23 mouse cellular contexts compared by ENCODE assay signal in genomic region chr19:10185876-10186275, GRCm38 (mm10). TPM values are rescaled to one million over a fixed set of nuclear protein-coding genes. Genes with fewer than 3 reads are reported as not detected.
DNase-seq lines count a peak whose midpoint lies in the region; ATAC-seq and TF ChIP-seq lines count a peak whose summit lies in the region.
"Had no signal": no experiment of that assay in that cellular context is flagged by ENCODE, and none has a peak within 500 bp of the region (broad histone marks: within the 10 kb centered on the region; RNA-seq: fewer than 3 reads in every experiment).

No protein-coding gene starts in this region.

- 96% methylated on average over 3 of the region's 3 CpGs for WGBS in forebrain, embryonic 12.5 days
- WGBS in forebrain, embryonic 11.5 days, result 91% methylated on average over 3 of the region's 3 CpGs
- WGBS in hindbrain, embryonic 15.5 days, result 90% methylated on average over 3 of the region's 3 CpGs
- 95% methylated on average over 3 of the region's 3 CpGs for WGBS in hindbrain, embryonic 12.5 days
- 92% methylated on average over 3 of the region's 3 CpGs for WGBS in midbrain, embryonic 14.5 days
- WGBS in midbrain, embryonic 11.5 days, result 94% methylated on average over 3 of the region's 3 CpGs
- WGBS in intestine, postnatal 0 days, result 89% methylated on average over 3 of the region's 3 CpGs

- peaks cover 60% of the 10 kb centered on the region for H3K36me3 ChIP-seq in forebrain, embryonic 12.5 days (replicated peaks)
- H3K36me3 ChIP-seq in forebrain, embryonic 11.5 days (ENCODE audit: control insufficient read depth, insufficient read depth, low read length), result peaks cover 29% of the 10 kb centered on the region
- H3K36me3 ChIP-seq in hindbrain, embryonic 15.5 days, result peaks cover 50% of the 10 kb centered on the region
- H3K36me3 ChIP-seq in hindbrain, embryonic 12.5 days, result peaks cover 59% of the 10 kb centered on the region
- H3K36me3 ChIP-seq in midbrain, embryonic 14.5 days (ENCODE audit: control insufficient read depth, insufficient read depth, low read length), result peaks cover 59% of the 10 kb centered on the region
- H3K36me3 ChIP-seq in midbrain, embryonic 11.5 days (ENCODE audit: control insufficient read depth, insufficient read depth, low read length), result peaks cover 37% of the 10 kb centered on the region
- peaks cover 30% of the 10 kb centered on the region; the same call in 1 of the 2 replicates for H3K36me3 ChIP-seq in intestine, postnatal 0 days (ENCODE audit: control insufficient read depth, insufficient read depth)

- no peak overlapping the region for H3K9ac ChIP-seq in forebrain, embryonic 12.5 days
- no peak overlapping the region for H3K9ac ChIP-seq in forebrain, embryonic 11.5 days (ENCODE audit: low read length)
- no peak overlapping the region for H3K9ac ChIP-seq in hindbrain, embryonic 15.5 days
- H3K9ac ChIP-seq in hindbrain, embryonic 12.5 days, result no peak overlapping the region
- H3K9ac ChIP-seq in midbrain, embryonic 14.5 days (replicated peaks; ENCODE audit: low read length), result no peak overlapping the region; the same call in 1 of the 2 replicates
- no peak overlapping the region for H3K9ac ChIP-seq in midbrain, embryonic 11.5 days (ENCODE audit: low read length)
- no peak overlapping the region for H3K9ac ChIP-seq in intestine, postnatal 0 days (ENCODE audit: low read depth, low read length)
- H3K9ac ChIP-seq: heart, embryonic 12.5 days; liver, embryonic 13.5 days had no signal

- H3K4me1 ChIP-seq in forebrain, embryonic 12.5 days, result peaks cover 36% of the 10 kb centered on the region
- peaks cover 14% of the 10 kb centered on the region; the same call in 1 of the 2 replicates for H3K4me1 ChIP-seq in forebrain, embryonic 11.5 days (replicated peaks; ENCODE audit: control insufficient read depth, insufficient read depth, low read length)
- H3K4me1 ChIP-seq in hindbrain, embryonic 15.5 days (replicated peaks), result peaks cover 62% of the 10 kb centered on the region
- peaks cover 34% of the 10 kb centered on the region for H3K4me1 ChIP-seq in hindbrain, embryonic 12.5 days
- peaks cover 16% of the 10 kb centered on the region for H3K4me1 ChIP-seq in midbrain, embryonic 14.5 days (ENCODE audit: control insufficient read depth, insufficient read depth, low read length)
- H3K4me1 ChIP-seq in midbrain, embryonic 11.5 days (ENCODE audit: control insufficient read depth, insufficient read depth, low read length), result peaks cover 12% of the 10 kb centered on the region
- no peaks in the 10 kb centered on the region; the same call in 1 of the 2 replicates for H3K4me1 ChIP-seq in intestine, postnatal 0 days (replicated peaks; ENCODE audit: control insufficient read depth, insufficient read depth, low read length)

- no peak for ATAC-seq in forebrain, embryonic 12.5 days (ENCODE audit: low FRiP score)
- ATAC-seq in forebrain, embryonic 11.5 days (replicated peaks; ENCODE audit: low FRiP score), result no peak
- no peak for ATAC-seq in hindbrain, embryonic 15.5 days (ENCODE audit: low FRiP score, low read depth)
- ATAC-seq in hindbrain, embryonic 12.5 days (ENCODE audit: low FRiP score), result no peak
- ATAC-seq in midbrain, embryonic 14.5 days (ENCODE audit: low FRiP score, low TSS enrichment), result no peak
- no peak for ATAC-seq in midbrain, embryonic 11.5 days (ENCODE audit: low FRiP score)
- ATAC-seq in intestine, postnatal 0 days, result no peak
- ATAC-seq: hindbrain, postnatal 0 days had no signal

- H3K27me3 ChIP-seq in forebrain, embryonic 12.5 days, result no peaks in the 10 kb centered on the region
- no peaks in the 10 kb centered on the region for H3K27me3 ChIP-seq in forebrain, embryonic 11.5 days (ENCODE audit: control insufficient read depth, insufficient read depth, low read length)
- H3K27me3 ChIP-seq in hindbrain, embryonic 15.5 days, result no peaks in the 10 kb centered on the region
- H3K27me3 ChIP-seq in hindbrain, embryonic 12.5 days, result no peaks in the 10 kb centered on the region
- H3K27me3 ChIP-seq in midbrain, embryonic 14.5 days (ENCODE audit: control insufficient read depth, insufficient read depth, low read length), result no peaks in the 10 kb centered on the region
- H3K27me3 ChIP-seq in midbrain, embryonic 11.5 days (ENCODE audit: control insufficient read depth, insufficient read depth, low read length), result no peaks in the 10 kb centered on the region
- H3K27me3 ChIP-seq in intestine, postnatal 0 days (replicated peaks; ENCODE audit: control insufficient read depth, insufficient read depth, low read length), result no peaks in the 10 kb centered on the region
- H3K27me3 ChIP-seq: heart, embryonic 12.5 days; liver, embryonic 13.5 days had no signal

- no peaks in the 10 kb centered on the region for H3K9me3 ChIP-seq in forebrain, embryonic 12.5 days
- H3K9me3 ChIP-seq in forebrain, embryonic 11.5 days (ENCODE audit: control insufficient read depth, low read length), result no peaks in the 10 kb centered on the region
- no peaks in the 10 kb centered on the region for H3K9me3 ChIP-seq in hindbrain, embryonic 15.5 days
- no peaks in the 10 kb centered on the region for H3K9me3 ChIP-seq in hindbrain, embryonic 12.5 days (replicated peaks)
- no peaks in the 10 kb centered on the region for H3K9me3 ChIP-seq in midbrain, embryonic 14.5 days (ENCODE audit: control insufficient read depth, low read length)
- no peaks in the 10 kb centered on the region for H3K9me3 ChIP-seq in midbrain, embryonic 11.5 days (ENCODE audit: control insufficient read depth, low read length)
- no peaks in the 10 kb centered on the region for H3K9me3 ChIP-seq in intestine, postnatal 0 days (ENCODE audit: control insufficient read depth)
- H3K9me3 ChIP-seq: heart, embryonic 12.5 days; liver, embryonic 13.5 days had no signal

- 0 out of 2 replicates have a peak overlapping the region, but pooled peaks have one; percentile 2 for H3K4me3 ChIP-seq in forebrain, embryonic 12.5 days (replicated peaks)
- H3K4me3 ChIP-seq in forebrain, embryonic 11.5 days (ENCODE audit: low read depth, low read length), result no peak overlapping the region
- H3K4me3 ChIP-seq in hindbrain, embryonic 15.5 days, result no peak overlapping the region
- no peak overlapping the region for H3K4me3 ChIP-seq in hindbrain, embryonic 12.5 days
- H3K4me3 ChIP-seq in midbrain, embryonic 14.5 days (replicated peaks; ENCODE audit: low read depth, low read length), result no peak overlapping the region
- H3K4me3 ChIP-seq in midbrain, embryonic 11.5 days (ENCODE audit: low read depth, low read length), result no peak overlapping the region
- no peak overlapping the region for H3K4me3 ChIP-seq in intestine, postnatal 0 days (ENCODE audit: low read depth, low read length)
- H3K4me3 ChIP-seq: heart, embryonic 12.5 days had no signal

- 0 out of 2 replicates have a peak overlapping the region, but pooled peaks have one; percentile 50 for H3K27ac ChIP-seq in forebrain, embryonic 12.5 days
- no peak overlapping the region for H3K27ac ChIP-seq in forebrain, embryonic 11.5 days (ENCODE audit: low read depth, low read length)
- no peak overlapping the region for H3K27ac ChIP-seq in hindbrain, embryonic 15.5 days (replicated peaks)
- H3K27ac ChIP-seq in hindbrain, embryonic 12.5 days, result no peak overlapping the region
- H3K27ac ChIP-seq in midbrain, embryonic 14.5 days (replicated peaks; ENCODE audit: low read depth, low read length), result no peak overlapping the region
- H3K27ac ChIP-seq in midbrain, embryonic 11.5 days (ENCODE audit: low read depth, low read length), result no peak overlapping the region
- H3K27ac ChIP-seq in intestine, postnatal 0 days (ENCODE audit: low read depth, low read length), result peak overlapping the region; percentile 4; the same call in 1 of the 2 replicates
- H3K27ac ChIP-seq: hindbrain, postnatal 0 days; kidney, postnatal 0 days; liver, embryonic 13.5 days had no signal

- no peak for DNase-seq in forebrain, embryonic 11.5 days (ENCODE audit: low spot score)
- DNase-seq in midbrain, embryonic 14.5 days, result no peak
- DNase-seq in midbrain, embryonic 11.5 days (ENCODE audit: low spot score, missing footprints), result no peak
- no peak for DNase-seq in left cerebral cortex, adult 9 months (ENCODE audit: low spot score in 2 of 2)
- DNase-seq: cerebellum, adult 11 months; cerebellum, postnatal 25 days; embryo, embryonic 11 days; gastrocnemius, postnatal 10 days; heart, postnatal 14 days; kidney, adult 2 months; liver, embryonic 13.5 days; lung, adult 2 months; lung, postnatal 14 days; retina, postnatal 1 day; right cerebral cortex, postnatal 25 days; spleen, adult 18-20 months had no signal

- H3K4me2 ChIP-seq in forebrain, embryonic 12.5 days, result no peak overlapping the region; the same call in 1 of the 2 replicates
- no peak overlapping the region for H3K4me2 ChIP-seq in forebrain, embryonic 11.5 days (ENCODE audit: low read depth, low read length, severe bottlenecking)
- H3K4me2 ChIP-seq in hindbrain, embryonic 15.5 days, result peak overlapping the region; percentile 75; the same call in 1 of the 2 replicates
- H3K4me2 ChIP-seq in hindbrain, embryonic 12.5 days (replicated peaks), result no peak overlapping the region
- peak overlapping the region; percentile 9; the same call in 1 of the 2 replicates for H3K4me2 ChIP-seq in midbrain, embryonic 14.5 days (ENCODE audit: low read length)
- no peak overlapping the region for H3K4me2 ChIP-seq in midbrain, embryonic 11.5 days
- H3K4me2 ChIP-seq in intestine, postnatal 0 days (replicated peaks; ENCODE audit: low read depth), result no peak overlapping the region
- H3K4me2 ChIP-seq: heart, embryonic 12.5 days had no signal

- no peak for TF ChIP-seq CTCF in intestine, postnatal 0 days (IDR thresholded peaks at IDR 0.05; ENCODE audit: low read depth)

RNA-seq across cellular contexts. Expression of gene Fads1, which starts 3.2 kb away (rescaled TPM):
- polyA plus RNA-seq in forebrain, embryonic 12.5 days (2016; fragmentation: Nextera tagmentation; extraction: Ambion mirVana), result 187 and 195 TPM in 2 replicates
- 192 and 196 TPM in 2 replicates for polyA plus RNA-seq in forebrain, embryonic 11.5 days (2014; fragmentation: Nextera tagmentation; extraction: Ambion mirVana)
- 155 and 160 TPM in 2 replicates for polyA plus RNA-seq in hindbrain, embryonic 15.5 days (2015; fragmentation: Nextera tagmentation; extraction: Ambion mirVana)
- 175 and 183 TPM in 2 replicates for polyA plus RNA-seq in hindbrain, embryonic 12.5 days (2016; fragmentation: Nextera tagmentation; extraction: Ambion mirVana)
- 125 and 152 TPM in 2 replicates for polyA plus RNA-seq in midbrain, embryonic 14.5 days (2014; fragmentation: Nextera tagmentation; extraction: Ambion mirVana)
- polyA plus RNA-seq in midbrain, embryonic 11.5 days (2014; fragmentation: Nextera tagmentation; extraction: Ambion mirVana), result 152 and 155 TPM in 2 replicates
- 26.9 and 29.8 TPM in 2 replicates for polyA plus RNA-seq in intestine, postnatal 0 days (2015; fragmentation: Nextera tagmentation; extraction: Ambion mirVana)

RNA-seq across cellular contexts. Expression of gene Tmem258, which starts 17.9 kb away (rescaled TPM):
- 336 and 355 TPM in 2 replicates for polyA plus RNA-seq in forebrain, embryonic 12.5 days (2016; fragmentation: Nextera tagmentation; extraction: Ambion mirVana)
- polyA plus RNA-seq in forebrain, embryonic 11.5 days (2014; fragmentation: Nextera tagmentation; extraction: Ambion mirVana), result 320 and 330 TPM in 2 replicates
- polyA plus RNA-seq in hindbrain, embryonic 15.5 days (2015; fragmentation: Nextera tagmentation; extraction: Ambion mirVana), result 330 and 360 TPM in 2 replicates
- 313 and 342 TPM in 2 replicates for polyA plus RNA-seq in hindbrain, embryonic 12.5 days (2016; fragmentation: Nextera tagmentation; extraction: Ambion mirVana)
- polyA plus RNA-seq in midbrain, embryonic 14.5 days (2014; fragmentation: Nextera tagmentation; extraction: Ambion mirVana), result 363 and 446 TPM in 2 replicates
- polyA plus RNA-seq in midbrain, embryonic 11.5 days (2014; fragmentation: Nextera tagmentation; extraction: Ambion mirVana), result 334 and 352 TPM in 2 replicates
- 339 and 369 TPM in 2 replicates for polyA plus RNA-seq in intestine, postnatal 0 days (2015; fragmentation: Nextera tagmentation; extraction: Ambion mirVana)

RNA-seq across cellular contexts. Expression of gene Fen1, which starts 18.1 kb away (rescaled TPM):
- 130 and 134 TPM in 2 replicates for polyA plus RNA-seq in forebrain, embryonic 12.5 days (2016; fragmentation: Nextera tagmentation; extraction: Ambion mirVana)
- 151 TPM in 2 replicates for polyA plus RNA-seq in forebrain, embryonic 11.5 days (2014; fragmentation: Nextera tagmentation; extraction: Ambion mirVana)
- polyA plus RNA-seq in hindbrain, embryonic 15.5 days (2015; fragmentation: Nextera tagmentation; extraction: Ambion mirVana), result 28.0 and 28.2 TPM in 2 replicates
- 60.3 and 62.4 TPM in 2 replicates for polyA plus RNA-seq in hindbrain, embryonic 12.5 days (2016; fragmentation: Nextera tagmentation; extraction: Ambion mirVana)
- polyA plus RNA-seq in midbrain, embryonic 14.5 days (2014; fragmentation: Nextera tagmentation; extraction: Ambion mirVana), result 24.8 and 31.0 TPM in 2 replicates
- 121 and 128 TPM in 2 replicates for polyA plus RNA-seq in midbrain, embryonic 11.5 days (2014; fragmentation: Nextera tagmentation; extraction: Ambion mirVana)
- polyA plus RNA-seq in intestine, postnatal 0 days (2015; fragmentation: Nextera tagmentation; extraction: Ambion mirVana), result 30.4 and 33.0 TPM in 2 replicates

RNA-seq across cellular contexts. Expression of gene Myrf, which starts 54.7 kb away (rescaled TPM):
- 0.72 and 0.87 TPM in 2 replicates for polyA plus RNA-seq in forebrain, embryonic 12.5 days (2016; fragmentation: Nextera tagmentation; extraction: Ambion mirVana)
- 1.8 and 2.1 TPM in 2 replicates for polyA plus RNA-seq in forebrain, embryonic 11.5 days (2014; fragmentation: Nextera tagmentation; extraction: Ambion mirVana)
- 0.76 and 0.92 TPM in 2 replicates for polyA plus RNA-seq in hindbrain, embryonic 15.5 days (2015; fragmentation: Nextera tagmentation; extraction: Ambion mirVana)
- polyA plus RNA-seq in hindbrain, embryonic 12.5 days (2016; fragmentation: Nextera tagmentation; extraction: Ambion mirVana), result 1.3 and 1.9 TPM in 2 replicates
- polyA plus RNA-seq in midbrain, embryonic 14.5 days (2014; fragmentation: Nextera tagmentation; extraction: Ambion mirVana), result 0.49 and 0.75 TPM in 2 replicates
- polyA plus RNA-seq in midbrain, embryonic 11.5 days (2014; fragmentation: Nextera tagmentation; extraction: Ambion mirVana), result 1.4 and 1.7 TPM in 2 replicates
- polyA plus RNA-seq in intestine, postnatal 0 days (2015; fragmentation: Nextera tagmentation; extraction: Ambion mirVana), result 4.1 and 4.5 TPM in 2 replicates

Comparison
In these comparisons a context has a peak if more than half of its experiments do, and no peak if none do; other contexts are left out.
1. H3K27ac ChIP-seq: peak in forebrain, embryonic 12.5 days (single experiment) and intestine, postnatal 0 days (single experiment); none in forebrain, embryonic 11.5 days (single experiment), hindbrain, embryonic 15.5 days (single experiment), hindbrain, embryonic 12.5 days (single experiment), midbrain, embryonic 14.5 days (single experiment) and midbrain, embryonic 11.5 days (single experiment).
2. H3K4me2 ChIP-seq: peak in hindbrain, embryonic 15.5 days (single experiment) and midbrain, embryonic 14.5 days (single experiment); none in forebrain, embryonic 12.5 days (single experiment), forebrain, embryonic 11.5 days (single experiment), hindbrain, embryonic 12.5 days (single experiment), midbrain, embryonic 11.5 days (single experiment) and intestine, postnatal 0 days (single experiment).